Mouse (Mus musculus) lung, adult 2 months (tissue): Measurements from ENCODE around the gene Cox15. TPM values are rescaled to one million over a fixed set of nuclear protein-coding genes. Genes with fewer than 3 reads are reported as not detected.

ENCODE experiments used
- DNase-seq: peaks from one replicate; pipeline ENCODE4 v3.0.0; 2022
- H3K4me1 ChIP-seq: fragments of 200-500 bp; 2 replicates; pipeline ENCODE4 v1.6.1; 2011; ENCODE audit warnings: low read length; ENCODE audit not compliant: control insufficient read depth, insufficient read depth
- H3K4me3 ChIP-seq: fragments of 200-500 bp; replicated peaks from 2 replicates; pipeline ENCODE3; 2011; ENCODE audit warnings: low read depth, mild to moderate bottlenecking, control low read depth, low read length; ENCODE audit errors: extremely low read depth
- CTCF ChIP-seq: fragments of 200-500 bp; IDR thresholded peaks from 2 replicates; pipeline ENCODE4 v1.5.1; 2011; ENCODE audit warnings: mild to moderate bottlenecking, low read length, control low read depth; ENCODE audit not compliant: insufficient read depth
- POLR2A ChIP-seq: fragments of 200-500 bp; IDR thresholded peaks from 2 replicates; pipeline ENCODE4 v1.6.1; 2011; ENCODE audit warnings: low read depth, mild to moderate bottlenecking, control low read depth, low read length, borderline replicate concordance; ENCODE audit errors: extremely low read depth
- WGBS: fragments of 180-500 bp; shearing (Covaris S2); methylation state at CpG from one replicate; pipeline ENCODE4 v1.1.7; 2018; 5-methylcytosine and 5-hydroxymethylcytosine counted together
- polyA plus RNA-seq: library from polyadenylated mRNA; depleted of rRNA; stranded (reverse); fragments of >200 nt; gene quantifications from 2 replicates; pipeline ENCODE4 v1.2.3, GENCODE M21; 2012

Gene Cox15
- polyA plus RNA-seq, 1 experiment, result 10.4 TPM

GRCm38 (mm10) chr19:43766451-43766850 lies 13.7 kb upstream of the Cox15 start:
- 82% methylated on average over 5 of the region's 5 CpGs for WGBS
- TF ChIP-seq CTCF, result no peak
- no peak for TF ChIP-seq POLR2A
- no peak for DNase-seq
- H3K4me3 ChIP-seq, result no peak overlapping the region
- H3K4me1 ChIP-seq, result no peaks in the 10 kb centered on the region

DNA sequence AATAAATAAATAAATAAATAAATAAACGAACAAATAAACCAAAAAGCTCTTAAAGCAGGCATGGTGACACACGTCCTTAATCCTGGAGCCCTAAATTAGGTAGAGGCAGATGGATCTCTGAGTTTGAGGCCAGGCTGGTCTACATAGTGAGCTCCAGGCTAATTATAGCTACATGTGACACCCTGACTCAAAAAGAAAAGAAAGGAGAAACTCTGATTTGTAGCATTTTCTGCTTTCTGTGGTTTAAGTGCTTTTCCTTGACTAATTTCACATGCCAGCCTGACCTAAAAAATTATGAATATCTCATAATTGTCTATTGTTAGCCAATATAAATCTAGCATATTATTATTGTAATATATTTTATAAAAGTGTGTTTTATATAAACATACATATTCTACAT lies 9.6 kb upstream of the Cox15 start:
- Histone ChIP-seq H3K4me1 (no peaks in the 10 kb centered on the region), H3K4me3 (no peak overlapping the region)
- WGBS, result 76% methylated on average over 2 of the region's 2 CpGs
- TF ChIP-seq POLR2A (no peak), CTCF (no peak)
- no peak for DNase-seq

GRCm38 (mm10) chr19:43761543-43762256 lies 8.9 kb upstream of the Cox15 start:
- Histone ChIP-seq H3K4me1 (no peaks in the 10 kb centered on the region), H3K4me3 (no peak overlapping the region)
- TF ChIP-seq POLR2A (no peak), CTCF (no peak)
- DNase-seq, result no peak

DNA sequence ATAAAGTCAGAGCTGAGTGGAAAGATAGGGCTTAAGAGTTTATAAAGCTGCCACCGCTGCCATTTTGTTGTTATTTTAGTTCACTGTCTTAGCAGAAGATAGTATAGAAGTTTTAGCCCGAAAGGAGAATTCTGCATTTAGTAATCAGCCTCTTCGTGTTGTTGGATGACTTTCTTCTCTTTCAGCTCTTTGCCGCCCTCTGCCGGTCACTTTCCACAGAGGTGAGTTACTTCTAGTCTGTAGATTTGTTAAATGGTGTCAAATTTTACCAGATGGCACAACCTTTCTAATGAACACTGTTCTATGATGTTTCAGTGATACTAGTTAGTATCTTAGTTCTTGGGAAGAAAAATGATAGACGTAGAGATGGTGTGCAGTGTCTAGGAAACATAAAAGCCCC lies 7.7 kb upstream of the Cox15 start:
- TF ChIP-seq CTCF, result peak; percentile 46
- no peak for TF ChIP-seq POLR2A
- WGBS, result 16% methylated on average over 6 of the region's 6 CpGs
- Histone ChIP-seq H3K4me1 (no peaks in the 10 kb centered on the region), H3K4me3 (no peak overlapping the region)
- peak; percentile 70 for DNase-seq

GRCm38 (mm10) chr19:43754872-43755271 lies 2.1 kb upstream of the Cox15 start:
- no peak for DNase-seq
- Histone ChIP-seq H3K4me3 (no peak overlapping the region), H3K4me1 (peaks cover 4% of the 10 kb centered on the region)
- no peak for TF ChIP-seq CTCF
- TF ChIP-seq POLR2A, result no peak
- 65% methylated on average over 2 of the region's 2 CpGs for WGBS

DNA sequence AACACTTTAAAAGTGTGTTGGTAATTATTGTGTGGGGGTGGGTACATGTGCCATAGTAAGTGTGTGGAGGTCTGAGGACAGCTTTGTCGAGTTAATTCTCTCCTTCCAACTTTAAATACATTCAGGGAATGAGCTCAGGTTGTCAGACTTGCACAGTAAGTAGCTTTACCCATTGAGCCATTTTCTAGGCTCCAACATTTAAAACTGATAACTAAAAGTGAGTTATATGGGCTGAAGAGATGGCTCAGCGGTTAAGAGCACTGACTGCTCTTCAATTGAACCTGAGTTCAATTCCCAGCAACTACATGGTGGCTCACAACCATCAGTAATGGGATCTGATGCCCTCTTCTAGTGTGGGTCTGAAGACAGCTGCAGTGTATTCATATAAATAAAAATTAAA lies 1.4 kb upstream of the Cox15 start:
- Histone ChIP-seq H3K4me3 (no peak overlapping the region), H3K4me1 (peaks cover 4% of the 10 kb centered on the region)
- DNase-seq, result no peak
- TF ChIP-seq CTCF (no peak), POLR2A (no peak)
- 72% methylated on average over 2 of the region's 2 CpGs for WGBS

DNA sequence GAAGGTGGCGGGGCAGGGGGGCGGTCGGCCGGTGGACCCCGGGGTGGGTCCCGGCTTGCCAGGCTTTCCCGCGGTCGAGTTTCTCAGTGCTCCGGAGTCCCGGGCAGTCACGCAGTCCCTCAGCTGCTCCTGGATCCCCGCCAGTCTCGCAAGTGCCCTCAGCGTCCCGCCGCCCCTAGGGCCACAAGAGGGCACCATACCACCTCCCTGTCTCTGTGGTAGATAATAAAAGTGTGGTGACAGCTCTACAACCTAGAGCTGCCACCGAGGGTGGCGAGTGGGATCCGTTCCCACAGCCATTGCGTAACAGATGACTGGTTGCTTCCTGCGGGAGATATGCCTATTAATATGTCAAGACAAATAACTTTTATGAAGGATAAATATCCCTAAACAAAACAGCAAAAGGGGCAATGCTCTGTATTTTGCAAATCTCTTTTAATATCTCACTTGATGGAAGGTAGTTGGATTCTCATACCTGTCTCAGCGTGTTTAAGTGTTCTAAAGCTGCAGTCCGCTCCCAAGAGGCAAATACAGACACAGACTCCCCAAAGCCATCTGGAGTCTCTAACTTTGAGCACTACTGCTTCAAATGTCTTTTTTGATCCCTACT lies 531 bp upstream of the Cox15 start:
- DNase-seq, result peak; percentile 89
- H3K4me3 ChIP-seq, result peak overlapping the region; percentile 67
- H3K4me1 ChIP-seq, result peaks cover 4% of the 10 kb centered on the region
- 1% methylated on average over 23 of the region's 24 CpGs for WGBS
- TF ChIP-seq POLR2A (no peak), CTCF (peak; percentile 65)

DNA sequence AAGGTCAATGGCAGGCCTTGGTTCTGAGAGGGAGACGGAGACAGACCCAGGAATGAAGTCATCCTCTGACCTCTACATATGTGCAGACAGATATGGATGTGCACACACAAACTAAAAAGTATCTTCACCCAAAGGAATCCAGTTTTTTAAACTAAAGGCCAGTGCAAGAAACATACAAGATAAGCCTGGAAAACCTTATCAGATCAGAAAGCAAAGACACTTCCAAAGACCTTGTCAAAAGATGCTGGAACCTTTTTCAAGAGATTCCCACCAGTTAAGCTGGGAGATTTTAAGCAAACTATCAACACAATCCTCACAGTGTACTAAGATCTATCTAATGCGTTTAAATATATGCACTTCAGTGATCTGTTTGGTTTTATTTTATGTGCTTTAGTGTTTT lies 2.8 kb downstream of the Cox15 start:
- 95% methylated on average over 2 of the region's 2 CpGs for WGBS
- no peak for DNase-seq
- no peak for TF ChIP-seq CTCF
- no peak for TF ChIP-seq POLR2A
- H3K4me3 ChIP-seq, result no peak overlapping the region
- peaks cover 4% of the 10 kb centered on the region for H3K4me1 ChIP-seq

GRCm38 (mm10) chr19:43747877-43748276 lies 4.9 kb downstream of the Cox15 start:
- DNase-seq, result no peak
- 60% methylated on average over 4 of the region's 4 CpGs for WGBS
- no peaks in the 10 kb centered on the region for H3K4me1 ChIP-seq
- H3K4me3 ChIP-seq, result no peak overlapping the region
- no peak for TF ChIP-seq POLR2A
- TF ChIP-seq CTCF, result no peak

DNA sequence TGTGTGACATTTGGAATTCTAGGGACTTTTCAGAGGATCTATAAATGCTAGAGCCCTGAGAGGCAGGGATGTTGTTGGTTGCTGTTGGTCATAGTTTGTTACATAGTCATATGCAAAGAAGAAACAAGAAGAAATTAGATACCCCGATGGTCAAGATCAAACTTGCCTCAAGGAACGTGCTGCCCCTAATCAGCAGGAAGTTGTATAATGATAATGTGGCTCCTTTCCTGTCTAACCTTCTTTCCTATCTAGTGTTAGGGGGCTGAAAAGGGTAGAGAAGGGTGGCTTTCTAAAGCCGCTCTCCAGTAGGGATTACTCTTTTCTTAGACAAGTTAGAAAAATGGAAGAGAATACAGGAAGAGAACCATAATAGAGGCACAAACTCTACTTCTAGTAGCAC lies 7.1 kb downstream of the Cox15 start:
- no peak for DNase-seq

More for the DNA sequence above, 7.1 kb downstream of the Cox15 start:
- H3K4me1 ChIP-seq, result no peaks in the 10 kb centered on the region
- H3K4me3 ChIP-seq, result no peak overlapping the region
- TF ChIP-seq POLR2A (no peak), CTCF (no peak)
- WGBS, result 84% methylated on average over 3 of the region's 3 CpGs
